In genomic region chr4:130662979-130663725, GRCm38 (mm10) we compare ENCODE assay signal across 8 mouse cellular contexts. TPM values are rescaled to one million over a fixed set of nuclear protein-coding genes. Genes with fewer than 3 reads are reported as not detected.
DNase-seq lines count a peak whose midpoint lies in the region; ATAC-seq lines count a peak whose summit lies in the region.

Pum1 (plus strand) TSS chr4:130663321.

- no peaks in the 10 kb centered on the region for H3K27me3 ChIP-seq in intestine, embryonic 14.5 days (replicated peaks; ENCODE audit: control insufficient read depth, insufficient read depth, low read length)

- no peaks in the 10 kb centered on the region for H3K36me3 ChIP-seq in intestine, embryonic 14.5 days (ENCODE audit: control insufficient read depth, insufficient read depth, low read length)

- H3K4me3 ChIP-seq in intestine, embryonic 14.5 days (ENCODE audit: low read depth, low read length) = peak within 1 kb of the TSS; percentile 99

- no peaks in the 10 kb centered on the region for H3K9me3 ChIP-seq in intestine, embryonic 14.5 days (ENCODE audit: control insufficient read depth, low read length)

- H3K9ac ChIP-seq in intestine, embryonic 14.5 days (ENCODE audit: low read length) = peak within 1 kb of the TSS; percentile 99

- peak within 1 kb of the TSS; percentile 76 for H3K4me2 ChIP-seq in intestine, embryonic 14.5 days (ENCODE audit: low read length)

- peak; percentile 92 to 95 for DNase-seq in adrenal gland, adult (ENCODE audit: inconsistent age in 2 of 2, low spot score in 1 of 2)
- DNase-seq in embryo, embryonic 10.5 days (ENCODE audit: low spot score) = peak; percentile 96
- peak; percentile 90 for DNase-seq in gastrocnemius, postnatal 25 days
- DNase-seq in intestine, embryonic 14.5 days (ENCODE audit: low spot score) = peak; percentile 92
- DNase-seq in left cerebral cortex, postnatal 14 days (ENCODE audit: low spot score in 2 of 2) = peak; percentile 86 to 92
- peak; percentile 96 for DNase-seq in mesoderm, embryonic 11.5 days (ENCODE audit: low read depth, low spot score)
- DNase-seq in right cerebral cortex, postnatal 36 days (ENCODE audit: low spot score in 2 of 2) = peak; percentile 82 to 86
- DNase-seq in yolk sac, embryonic 10.5 days (ENCODE audit: low spot score) = peak; percentile 89

- intact Hi-C loops in left cerebral cortex, postnatal 14 days (cut with DNase I) = no loop called here

- H3K27ac ChIP-seq in intestine, embryonic 14.5 days (ENCODE audit: low read depth) = peak within 1 kb of the TSS; percentile 97

- ATAC-seq in intestine, embryonic 14.5 days (replicated peaks; ENCODE audit: low FRiP score, low TSS enrichment, low read depth) = peak; percentile 94

- H3K4me1 ChIP-seq in intestine, embryonic 14.5 days (replicated peaks; ENCODE audit: control insufficient read depth, insufficient read depth, low read length) = peaks cover 23% of the 10 kb centered on the region

- under 1% methylated on average over 87 of the region's 90 CpGs for WGBS in intestine, embryonic 14.5 days

RNA-seq across cellular contexts. Expression of gene Pum1, which starts in this region (rescaled TPM):
- 10 to 100 TPM; 31.1 to 36.4 TPM for total RNA-seq in gastrocnemius, postnatal 25 days (2021)
- 91.7 and 98.5 TPM in 2 replicates for polyA plus RNA-seq in intestine, embryonic 14.5 days (2014; fragmentation: Nextera tagmentation; extraction: Ambion mirVana)
- 100 to 1,000 TPM; 111 TPM for total RNA-seq in left cerebral cortex, postnatal 14 days (2021)

Comparison
In these comparisons a context has a peak if more than half of its experiments do, and no peak if none do; other contexts are left out.
1. Peak in every context shown above with its lines: DNase-seq, ATAC-seq, H3K4me3 ChIP-seq and H3K27ac ChIP-seq.